Mouse (Mus musculus) v-Abl transformed pro-B cells (cell line): ENCODE measurements around the gene Nxpe2.
"Not testable (repeated sequence)": the region's sequence is repeated elsewhere in the genome, so short reads cannot be mapped to it uniquely, and the experiment has no call there.

ENCODE experiments used
- in situ Hi-C, 2 experiments: fragments of 400-800 bp; cut with MboI; formaldehyde crosslinking; loops; one replicate each; pipeline ENCODE4 v1.15.1; 2025; ENCODE audit not compliant: unreplicated experiment in 2 of 2

Gene Nxpe2

GRCm38 (mm10) chr9:48303564-48303963 lies 49.7 kb downstream of the Nxpe2 start:
- in situ Hi-C loops = not testable (repeated sequence)

- in situ Hi-C loops = no loop called here
Observed at GRCm38 (mm10) chr9:48298983-48299382, 54.3 kb downstream of the Nxpe2 start.

DNA sequence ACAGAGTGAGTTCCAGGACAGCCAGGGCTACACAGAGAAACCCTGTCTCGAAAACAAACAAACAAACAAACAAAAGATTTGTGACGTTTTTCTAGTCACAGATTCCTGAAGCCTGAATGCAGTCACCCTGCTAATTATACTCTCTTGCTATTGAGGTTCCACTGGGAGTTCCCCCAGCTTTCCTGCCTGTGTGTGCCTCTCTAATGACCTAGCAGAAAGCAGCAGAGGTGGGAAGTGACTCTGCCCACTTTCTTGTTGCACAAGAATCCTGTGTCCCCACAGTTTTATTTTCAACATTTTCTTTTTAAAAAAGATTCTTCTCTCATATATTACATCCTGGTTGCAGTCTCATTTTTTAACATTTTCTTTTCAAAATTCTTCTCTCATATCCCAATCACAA lies 58.5 kb downstream of the Nxpe2 start:
- in situ Hi-C loops = no loop called here

GRCm38 (mm10) chr9:48290281-48290680 lies 63.0 kb downstream of the Nxpe2 start:
- in situ Hi-C loops = no loop called here

DNA sequence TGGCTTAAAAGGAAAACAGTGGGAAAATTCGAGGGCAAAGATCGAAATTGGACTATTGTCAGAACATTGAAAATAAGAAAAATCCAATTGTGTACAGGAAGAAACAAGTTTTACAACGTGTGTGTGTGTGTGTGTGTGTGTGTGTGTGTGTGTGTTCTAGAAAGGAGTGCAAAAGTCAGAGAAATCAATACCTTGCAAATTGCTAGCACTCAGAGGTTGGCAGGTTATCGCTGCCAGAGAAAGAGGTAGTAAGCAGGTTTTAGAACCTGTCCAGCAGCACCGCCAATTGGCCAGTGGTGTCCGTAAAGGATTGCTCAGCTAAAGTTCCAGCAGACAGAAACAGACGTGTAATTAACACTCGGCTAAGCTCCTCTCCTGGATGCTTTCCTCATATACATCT lies 69.0 kb downstream of the Nxpe2 start:
- in situ Hi-C loops = no loop called here

- in situ Hi-C loops = no loop called here
Observed at GRCm38 (mm10) chr9:48276831-48277230, 76.4 kb downstream of the Nxpe2 start.
